Mouse (Mus musculus): ENCODE data around the gene Sh3bp5l. TPM values are rescaled to one million over a fixed set of nuclear protein-coding genes. Genes with fewer than 3 reads are reported as not detected.

The Sh3bp5l gene
- polyA plus RNA-seq (2015; fragmentation: Nextera tagmentation; extraction: Ambion mirVana): 48.4 and 51.9 TPM in 2 replicates

- no peaks in the 10 kb centered on the region for H3K27me3 ChIP-seq
- H3K4me1 ChIP-seq (replicated peaks): peaks cover 55% of the 10 kb centered on the region
- peak within 1 kb of the TSS; percentile 73 for H3K27ac ChIP-seq (replicated peaks)
- peaks cover 25% of the 10 kb centered on the region for H3K36me3 ChIP-seq
- ATAC-seq (ENCODE audit: low FRiP score, low read depth): peak; percentile 96
- H3K4me2 ChIP-seq: peak within 1 kb of the TSS; percentile 85
- H3K9ac ChIP-seq: peak within 1 kb of the TSS; percentile 95
- H3K4me3 ChIP-seq: peak within 1 kb of the TSS; percentile 96
- WGBS: under 1% methylated on average over 52 of the region's 52 CpGs
- no peaks in the 10 kb centered on the region for H3K9me3 ChIP-seq
Observed at GRCm38 (mm10) chr11:58330276-58331148, at the start of gene Sh3bp5l, which contains the start of gene Zfp672. Gene Sh3bp5l, plus strand, starts transcription at chr11:58330724. Gene Zfp672, minus strand, starts transcription at chr11:58330339.

GRCm38 (mm10) chr11:58281970-58282496, 48.5 kb upstream of the Sh3bp5l start:
- no peak overlapping the region for H3K4me2 ChIP-seq
- H3K27ac ChIP-seq (replicated peaks): no peak overlapping the region
- ATAC-seq (ENCODE audit: low FRiP score, low read depth): no peak
- no peaks in the 10 kb centered on the region for H3K27me3 ChIP-seq
- H3K36me3 ChIP-seq: no peaks in the 10 kb centered on the region
- H3K4me1 ChIP-seq (replicated peaks): no peaks in the 10 kb centered on the region
- no peaks in the 10 kb centered on the region for H3K9me3 ChIP-seq
- H3K4me3 ChIP-seq: no peak overlapping the region
- no peak overlapping the region for H3K9ac ChIP-seq
- WGBS: 84% methylated on average over 13 of the region's 13 CpGs

DNA sequence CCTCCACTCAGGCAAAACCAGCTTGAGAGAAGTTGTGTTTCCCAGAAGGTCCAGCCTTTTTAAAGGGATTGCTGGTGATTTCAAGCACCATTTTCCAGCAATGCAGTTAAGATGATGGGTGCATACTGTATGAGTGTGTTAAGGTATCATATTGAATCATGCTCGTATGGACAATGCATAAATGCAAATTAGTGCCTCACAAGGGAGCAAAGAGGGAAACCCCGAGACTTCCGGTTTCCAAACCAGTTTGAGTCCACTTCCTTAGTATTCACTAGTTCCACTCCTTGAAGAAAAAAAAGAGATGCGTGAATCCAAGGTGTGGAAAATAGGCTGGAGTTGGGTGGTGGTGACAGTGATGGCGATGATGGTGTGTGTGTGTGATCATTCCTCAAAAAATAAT, 48.0 kb upstream of the Sh3bp5l start:
- 84% methylated on average over 5 of the region's 5 CpGs for WGBS
- no peaks in the 10 kb centered on the region for H3K27me3 ChIP-seq
- H3K4me1 ChIP-seq (replicated peaks): no peaks in the 10 kb centered on the region
- H3K36me3 ChIP-seq: no peaks in the 10 kb centered on the region
- H3K27ac ChIP-seq (replicated peaks): no peak overlapping the region
- H3K4me3 ChIP-seq: no peak overlapping the region
- H3K4me2 ChIP-seq: no peak overlapping the region
- no peaks in the 10 kb centered on the region for H3K9me3 ChIP-seq
- ATAC-seq (ENCODE audit: low FRiP score, low read depth): no peak
- H3K9ac ChIP-seq: no peak overlapping the region

- Histone ChIP-seq H3K27ac (replicated peaks) (no peak overlapping the region), H3K4me3 (no peak overlapping the region), H3K27me3 (no peaks in the 10 kb centered on the region), H3K9ac (no peak overlapping the region), H3K4me1 (replicated peaks) (no peaks in the 10 kb centered on the region), H3K4me2 (no peak overlapping the region), H3K36me3 (no peaks in the 10 kb centered on the region), H3K9me3 (no peaks in the 10 kb centered on the region)
- ATAC-seq (ENCODE audit: low FRiP score, low read depth): no peak
- 81% methylated on average over 9 of the region's 9 CpGs for WGBS
Observed at GRCm38 (mm10) chr11:58289992-58290682, 40.4 kb upstream of the Sh3bp5l start.

DNA sequence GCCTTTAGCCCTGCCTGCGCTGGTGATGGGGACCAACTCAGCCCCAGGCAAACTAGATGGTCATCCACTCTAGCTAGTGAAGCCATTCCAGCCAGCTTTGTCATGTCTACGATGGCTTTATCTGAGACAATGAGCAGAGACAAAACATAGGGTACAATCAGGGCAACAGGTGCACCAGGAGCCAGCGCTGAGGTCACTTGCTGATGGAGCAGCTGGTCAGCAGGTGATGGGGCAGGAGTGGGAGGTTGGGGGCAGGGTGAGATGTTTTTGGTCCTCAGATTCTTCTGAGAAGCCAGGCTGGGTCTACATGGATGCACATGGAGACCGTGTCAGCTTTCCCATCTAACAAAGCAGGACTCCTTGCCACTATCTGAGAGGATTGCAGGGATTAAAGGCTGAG, 39.7 kb upstream of the Sh3bp5l start:
- no peak for ATAC-seq (ENCODE audit: low FRiP score, low read depth)
- Histone ChIP-seq H3K9me3 (no peaks in the 10 kb centered on the region), H3K4me3 (no peak overlapping the region), H3K9ac (no peak overlapping the region), H3K27ac (replicated peaks) (no peak overlapping the region), H3K36me3 (no peaks in the 10 kb centered on the region), H3K4me2 (no peak overlapping the region), H3K27me3 (no peaks in the 10 kb centered on the region), H3K4me1 (replicated peaks) (no peaks in the 10 kb centered on the region)
- WGBS: 84% methylated on average over 4 of the region's 4 CpGs

- Histone ChIP-seq H3K4me2 (no peak overlapping the region), H3K27ac (replicated peaks) (no peak overlapping the region), H3K9ac (no peak overlapping the region), H3K36me3 (no peaks in the 10 kb centered on the region), H3K27me3 (no peaks in the 10 kb centered on the region), H3K9me3 (no peaks in the 10 kb centered on the region), H3K4me3 (no peak overlapping the region), H3K4me1 (replicated peaks) (no peaks in the 10 kb centered on the region)
- ATAC-seq (ENCODE audit: low FRiP score, low read depth): no peak
- WGBS: 56% methylated on average over 4 of the region's 4 CpGs
Observed at GRCm38 (mm10) chr11:58292791-58293190, 37.7 kb upstream of the Sh3bp5l start.

DNA sequence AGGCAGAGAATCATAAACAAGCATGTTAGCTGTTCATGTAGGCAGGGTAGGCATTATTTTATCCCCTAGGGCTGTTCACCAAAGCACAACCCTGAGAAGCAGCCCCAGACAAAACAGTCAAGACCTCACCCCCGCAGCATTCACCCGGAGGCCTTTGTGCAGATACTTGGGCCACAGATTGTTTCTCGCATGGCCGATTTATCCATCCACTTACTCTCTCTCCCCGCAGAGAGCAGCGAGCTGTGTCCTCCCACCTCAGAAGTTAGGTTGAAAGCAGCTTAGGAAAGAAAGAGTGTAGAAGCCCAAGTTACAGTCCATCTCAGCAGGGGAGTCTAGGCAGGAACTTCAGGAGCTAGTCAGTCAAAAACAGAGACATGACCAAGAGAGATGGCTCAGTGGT, 33.1 kb upstream of the Sh3bp5l start:
- H3K9me3 ChIP-seq: no peaks in the 10 kb centered on the region
- H3K9ac ChIP-seq: no peak overlapping the region
- 39% methylated on average over 6 of the region's 6 CpGs for WGBS
- H3K27me3 ChIP-seq: no peaks in the 10 kb centered on the region
- no peak overlapping the region for H3K4me3 ChIP-seq
- no peak overlapping the region for H3K4me2 ChIP-seq
- peaks cover 10% of the 10 kb centered on the region for H3K4me1 ChIP-seq (replicated peaks)
- no peaks in the 10 kb centered on the region for H3K36me3 ChIP-seq
- H3K27ac ChIP-seq (replicated peaks): no peak overlapping the region
- ATAC-seq (ENCODE audit: low FRiP score, low read depth): no peak

GRCm38 (mm10) chr11:58301057-58301456, 29.5 kb upstream of the Sh3bp5l start:
- 12% methylated on average over 13 of the region's 13 CpGs for WGBS
- Histone ChIP-seq H3K4me2 (peak overlapping the region; percentile 74), H3K27ac (replicated peaks) (peak overlapping the region; percentile 81), H3K9me3 (no peaks in the 10 kb centered on the region), H3K4me1 (replicated peaks) (peaks cover 19% of the 10 kb centered on the region), H3K27me3 (no peaks in the 10 kb centered on the region), H3K36me3 (no peaks in the 10 kb centered on the region), H3K9ac (peak overlapping the region; percentile 49), H3K4me3 (peak overlapping the region; percentile 75)
- peak; percentile 12; the same call in 1 of the 2 replicates for ATAC-seq (ENCODE audit: low FRiP score, low read depth)

GRCm38 (mm10) chr11:58301837-58302754, 28.4 kb upstream of the Sh3bp5l start:
- no peaks in the 10 kb centered on the region for H3K9me3 ChIP-seq
- no peaks in the 10 kb centered on the region for H3K36me3 ChIP-seq
- H3K4me3 ChIP-seq: peak overlapping the region; percentile 75
- WGBS: under 1% methylated on average over 36 of the region's 36 CpGs
- no peaks in the 10 kb centered on the region for H3K27me3 ChIP-seq
- ATAC-seq (ENCODE audit: low FRiP score, low read depth): peak; percentile 86
- H3K4me1 ChIP-seq (replicated peaks): peaks cover 24% of the 10 kb centered on the region
- H3K9ac ChIP-seq: peak overlapping the region; percentile 49
- H3K27ac ChIP-seq (replicated peaks): peak overlapping the region; percentile 81
- H3K4me2 ChIP-seq: peak overlapping the region; percentile 74

DNA sequence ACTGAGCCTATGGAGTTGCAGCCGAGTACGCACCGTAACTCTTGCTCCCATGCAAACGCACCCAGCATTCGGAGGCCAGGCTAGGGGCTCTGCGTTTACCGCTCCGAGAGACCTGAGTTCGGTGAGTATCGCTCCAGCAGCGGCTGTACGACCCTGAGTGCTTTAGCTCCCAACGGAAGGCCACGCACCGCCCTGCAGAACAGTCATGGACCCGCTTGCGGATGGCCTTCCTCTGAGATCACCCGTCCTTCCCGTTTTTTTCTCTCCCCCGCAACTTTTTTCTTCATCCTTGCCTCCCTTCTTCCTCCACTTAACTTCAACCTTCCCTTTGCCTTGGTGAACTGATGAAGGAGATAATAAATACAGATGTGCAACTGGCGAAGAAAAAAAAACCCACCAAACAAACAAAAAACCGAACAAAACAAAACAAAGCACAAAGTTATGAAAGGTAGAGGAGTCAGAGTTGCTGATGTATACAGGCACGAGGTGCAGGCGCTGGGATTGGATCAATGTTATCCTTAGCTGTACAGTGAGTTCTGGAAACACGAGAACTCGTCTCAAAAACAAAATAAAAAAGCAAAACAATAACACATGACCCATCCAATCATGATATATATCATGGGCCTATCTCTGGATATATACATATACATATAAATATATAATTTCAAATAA, 27.6 kb upstream of the Sh3bp5l start:
- WGBS: 2% methylated on average over 26 of the region's 26 CpGs
- ATAC-seq (ENCODE audit: low FRiP score, low read depth): peak; percentile 49
- Histone ChIP-seq H3K9me3 (no peaks in the 10 kb centered on the region), H3K4me1 (replicated peaks) (peaks cover 32% of the 10 kb centered on the region), H3K4me3 (peak overlapping the region; percentile 75), H3K9ac (peak overlapping the region; percentile 49), H3K4me2 (peak overlapping the region; percentile 74), H3K27ac (replicated peaks) (peak overlapping the region; percentile 81), H3K27me3 (no peaks in the 10 kb centered on the region), H3K36me3 (no peaks in the 10 kb centered on the region)

GRCm38 (mm10) chr11:58303594-58303993, 26.9 kb upstream of the Sh3bp5l start:
- H3K27ac ChIP-seq (replicated peaks): no peak overlapping the region
- 0 out of 2 replicates have a peak overlapping the region, but pooled peaks have one; percentile 2 for H3K9ac ChIP-seq
- peak overlapping the region; percentile 74 for H3K4me2 ChIP-seq
- no peaks in the 10 kb centered on the region for H3K27me3 ChIP-seq
- no peaks in the 10 kb centered on the region for H3K9me3 ChIP-seq
- WGBS: 15% methylated on average over 7 of the region's 7 CpGs
- H3K36me3 ChIP-seq: no peaks in the 10 kb centered on the region
- ATAC-seq (ENCODE audit: low FRiP score, low read depth): no peak
- peaks cover 36% of the 10 kb centered on the region for H3K4me1 ChIP-seq (replicated peaks)
- H3K4me3 ChIP-seq: peak overlapping the region; percentile 75
